Mouse (Mus musculus) NIH3T3 (cell line): ENCODE results near the gene Lrrtm1.
A peak's percentile ranks its signal among the peaks of the same experiment; 100 is the strongest.

Source experiments
- DNase-seq: peaks from one replicate; pipeline ENCODE4 v3.0.0-alpha.2; 2012; ENCODE audit warnings: low read depth

The Lrrtm1 gene

DNA sequence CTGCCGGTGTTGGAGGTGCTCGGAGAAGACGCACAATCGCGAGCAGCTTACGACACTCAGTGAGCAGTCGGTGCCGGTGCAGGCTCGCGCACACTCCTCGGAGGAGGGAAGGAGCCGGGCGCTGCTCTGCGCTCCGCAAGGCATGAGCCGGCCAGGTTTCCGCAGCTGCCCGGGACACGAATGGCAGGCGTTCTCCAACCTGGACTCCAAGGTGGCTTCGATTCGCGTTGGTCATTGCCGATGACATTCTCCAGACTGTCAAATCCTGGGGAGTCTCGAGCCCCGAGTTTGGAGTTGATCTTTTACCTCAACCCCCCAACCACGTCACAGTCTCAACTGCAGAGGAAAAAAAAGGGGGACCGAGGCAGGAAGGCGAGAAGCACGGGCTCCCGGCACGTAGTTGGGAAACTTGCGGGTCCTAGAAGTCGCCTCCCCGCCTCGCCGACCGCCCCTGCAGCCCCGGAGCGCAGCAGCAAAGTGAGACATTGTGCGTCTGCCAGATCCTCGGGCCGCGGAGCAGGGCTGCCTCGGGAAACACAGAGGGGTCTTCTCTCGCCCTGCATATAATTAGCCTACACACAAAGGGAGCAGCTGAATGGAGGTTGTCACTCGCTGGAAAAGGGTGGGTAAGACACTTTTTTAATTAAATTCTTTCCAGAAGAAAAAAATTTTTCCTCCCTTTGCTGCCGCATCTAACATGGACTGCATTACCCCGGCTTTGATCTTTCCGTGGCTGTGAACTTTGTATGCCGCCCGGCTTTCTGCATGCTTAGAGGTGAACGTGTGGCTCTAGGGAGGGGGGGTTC is at the start of gene Lrrtm1:
Lrrtm1 (plus strand) TSS at position 89 of the 806 bp plus-strand sequence.
- no peak for DNase-seq

DNA sequence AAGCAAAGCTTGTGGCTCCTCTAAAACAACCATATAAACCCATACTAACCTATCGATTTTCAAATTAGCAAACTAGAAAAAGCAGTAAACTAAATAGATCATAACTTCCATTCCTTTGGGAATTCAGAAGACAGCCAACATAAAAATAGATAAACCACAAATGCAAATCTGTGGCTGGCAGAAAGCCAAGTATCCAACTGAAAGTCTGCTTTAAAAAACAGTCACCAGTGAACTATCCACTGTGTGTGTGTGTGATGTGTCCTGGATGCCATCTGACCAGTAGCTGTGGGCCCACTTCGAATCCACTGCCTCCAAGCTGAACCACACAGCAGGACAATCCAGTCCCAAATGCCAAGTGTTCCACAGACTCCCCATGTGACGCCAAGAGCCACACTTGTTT is 45.8 kb upstream of the Lrrtm1 start:
- no peak for DNase-seq

DNA sequence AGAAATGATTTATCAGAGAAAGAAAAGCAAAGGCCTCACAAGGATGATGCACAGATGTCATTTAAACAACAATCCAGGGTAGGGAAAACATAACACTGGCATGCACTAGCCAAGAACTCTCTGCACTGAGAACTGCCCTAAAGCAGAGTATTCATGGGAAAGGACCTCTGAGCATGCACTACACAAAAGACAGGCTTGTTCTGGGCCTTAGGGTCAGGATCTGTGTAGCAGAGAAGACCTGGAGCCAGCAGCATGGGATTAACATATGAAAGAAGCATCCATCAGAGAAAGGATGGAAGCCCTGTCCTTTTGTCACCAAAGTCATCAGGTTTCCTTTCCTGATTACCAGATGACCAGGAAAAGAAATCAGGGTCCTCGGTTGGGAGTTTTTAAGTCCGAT is 43.1 kb upstream of the Lrrtm1 start:
- no peak for DNase-seq

DNA sequence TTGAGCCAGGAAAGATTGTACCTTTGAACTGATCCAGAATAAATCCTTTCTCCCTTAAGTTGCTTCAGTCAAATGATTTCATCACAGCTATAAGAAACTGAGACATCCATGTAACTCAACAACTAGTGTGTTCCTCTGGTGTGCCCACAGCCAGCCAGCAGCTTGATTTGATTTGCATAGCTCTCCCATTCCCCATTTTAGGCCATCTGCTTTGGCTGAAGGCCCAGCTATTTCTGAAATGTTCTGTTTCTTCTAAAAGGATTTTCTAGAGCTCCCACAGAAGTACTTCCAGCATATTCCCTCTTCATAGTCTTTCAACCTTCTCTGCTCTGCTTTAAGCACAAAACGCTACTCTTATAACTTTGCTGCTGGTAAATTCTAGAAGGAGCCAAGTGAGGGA is 33.3 kb upstream of the Lrrtm1 start:
- no peak for DNase-seq

DNA sequence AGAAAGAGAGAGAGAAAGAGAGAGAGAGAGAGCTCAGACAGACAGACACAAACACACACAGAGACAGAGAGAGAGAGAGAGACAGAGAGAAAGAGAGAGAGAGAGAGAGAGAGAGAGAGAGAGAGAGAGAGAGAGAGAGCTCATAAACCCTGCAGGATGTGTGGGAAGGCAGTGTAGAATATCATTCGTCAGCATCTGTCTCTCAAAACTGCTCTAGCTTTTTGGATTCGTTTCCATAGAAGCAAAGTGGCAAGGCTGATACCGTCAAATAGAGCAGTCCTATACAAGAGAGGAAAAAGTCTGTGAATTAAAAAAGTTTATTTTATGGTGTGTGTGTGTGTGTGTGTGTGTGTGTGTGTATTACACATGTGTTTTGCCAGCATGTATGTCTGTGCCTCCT is 32.6 kb upstream of the Lrrtm1 start:
- DNase-seq = no peak

DNA sequence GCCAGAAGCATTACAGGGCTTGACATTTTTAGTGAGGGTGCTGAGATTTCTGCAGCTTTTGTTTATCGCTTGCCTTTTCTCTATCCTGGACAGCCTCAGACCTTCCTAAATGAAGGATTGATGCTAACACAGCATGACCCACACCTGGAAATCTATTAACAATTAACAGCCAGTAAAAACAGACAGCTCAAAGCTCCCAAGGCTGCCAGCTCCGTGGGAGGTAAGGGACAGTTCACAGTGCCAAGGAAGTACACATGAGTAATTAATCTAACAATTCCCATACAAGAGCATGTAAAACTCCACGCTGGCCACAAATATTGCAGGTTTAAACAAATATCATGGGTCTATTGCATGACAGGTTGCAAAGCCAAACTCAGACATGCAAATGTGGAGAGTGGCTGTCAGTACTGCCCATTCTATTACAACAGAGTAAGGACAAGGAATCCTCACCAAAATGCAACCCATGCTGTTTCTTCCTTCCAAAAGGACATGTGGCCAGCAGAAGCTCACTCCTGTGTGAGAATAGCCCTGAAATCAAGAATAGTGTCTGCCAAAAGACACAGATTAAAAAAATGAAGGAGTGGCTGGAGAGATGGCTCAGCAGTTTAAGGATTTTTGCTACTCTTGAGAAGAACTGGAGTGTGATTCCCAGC is 28.6 kb upstream of the Lrrtm1 start:
- no peak for DNase-seq

DNA sequence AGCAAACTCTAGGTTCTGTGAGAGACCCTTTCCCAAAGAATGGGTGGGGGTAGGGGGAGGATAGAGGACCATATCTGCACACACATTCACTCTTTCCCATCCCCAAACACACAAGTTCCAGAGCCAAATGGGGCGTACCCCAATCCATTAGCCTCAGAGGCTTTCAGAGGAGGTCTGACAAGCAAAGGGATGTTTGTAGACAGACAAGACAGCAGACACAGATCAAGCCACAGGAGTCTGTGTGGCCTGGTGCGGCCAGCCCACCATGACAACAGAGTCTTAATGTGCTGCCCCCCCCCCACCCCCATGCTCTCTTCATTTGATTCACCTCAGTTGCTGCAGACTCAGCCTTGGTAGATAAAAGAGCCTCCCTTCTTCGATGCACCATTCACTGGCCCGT is 27.2 kb upstream of the Lrrtm1 start:
- DNase-seq = no peak

DNA sequence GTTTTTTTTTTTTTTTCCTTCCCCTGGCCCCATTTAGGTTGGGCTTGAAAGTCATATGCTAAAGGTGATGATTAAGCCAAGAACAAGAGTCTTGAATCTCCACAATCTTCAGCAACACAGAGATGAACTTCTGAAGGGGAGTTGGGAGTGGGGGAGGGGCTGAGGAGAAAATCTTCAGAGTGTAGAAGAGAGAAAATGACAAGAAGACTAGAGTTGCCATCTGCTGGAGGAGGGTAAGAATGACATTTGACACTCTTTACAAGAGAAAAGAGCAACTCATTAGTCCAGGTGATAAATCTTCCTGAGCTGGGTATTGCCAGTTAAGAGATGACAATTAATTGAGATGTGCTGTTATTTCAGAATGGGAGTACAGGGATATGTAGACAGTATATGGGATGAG is 23.6 kb upstream of the Lrrtm1 start:
- DNase-seq = peak; percentile 4

DNA sequence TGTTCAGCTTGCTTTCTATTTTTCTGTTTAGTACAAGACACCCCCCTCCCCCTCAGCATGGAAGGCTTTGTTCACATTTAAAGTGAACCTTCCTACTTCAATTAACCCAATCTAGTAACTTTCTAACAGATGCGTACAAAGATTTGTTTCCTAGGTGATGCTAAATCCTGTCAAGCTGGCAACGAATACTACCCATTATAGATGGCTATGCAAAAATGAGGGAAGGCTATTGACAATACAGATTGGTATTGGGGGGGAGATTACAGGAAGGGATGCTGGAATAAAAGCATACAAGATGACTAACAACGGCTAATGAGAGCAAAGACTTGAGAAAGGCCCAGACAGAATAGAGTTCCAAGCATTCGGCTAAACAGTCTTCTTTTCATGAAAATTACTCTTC is 21.7 kb upstream of the Lrrtm1 start:
- DNase-seq = no peak

DNA sequence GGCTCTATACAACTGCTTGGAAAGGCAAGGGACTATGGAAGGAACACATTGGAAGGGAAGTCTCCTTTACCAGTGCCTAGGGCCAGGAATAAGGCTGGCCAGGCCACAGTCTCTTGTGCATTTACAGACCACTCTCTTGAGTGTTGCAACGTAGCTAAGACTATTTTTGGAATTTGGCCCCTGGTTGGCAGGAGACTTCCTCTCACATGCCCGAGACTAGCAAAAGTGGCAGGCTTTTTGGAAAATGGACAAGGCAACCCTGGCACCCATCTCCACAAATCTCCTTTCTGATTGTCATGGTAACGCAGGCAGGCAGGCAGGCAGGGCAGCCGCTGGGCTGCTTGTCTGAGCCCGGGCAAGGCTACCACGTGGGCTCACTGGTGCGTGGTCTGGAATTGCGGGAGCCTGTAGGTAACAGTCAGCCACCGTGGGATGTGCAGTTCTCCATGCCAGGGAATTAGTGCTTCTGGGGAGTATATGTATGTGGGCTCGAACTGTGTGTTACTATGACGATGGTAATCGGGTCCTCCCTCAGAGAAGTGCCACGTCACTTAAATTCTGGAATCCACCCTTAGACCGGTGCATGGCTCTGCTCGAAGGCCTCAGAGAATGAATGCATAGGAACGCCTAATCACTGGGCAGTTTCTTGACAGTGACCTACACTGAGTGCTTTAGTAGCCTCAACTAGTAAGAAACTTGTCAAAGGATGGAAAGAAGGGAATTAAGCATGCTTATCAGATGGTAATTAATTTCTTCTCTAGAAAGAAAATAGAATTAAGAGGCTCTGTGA is 19.4 kb upstream of the Lrrtm1 start:
- DNase-seq = no peak

DNA sequence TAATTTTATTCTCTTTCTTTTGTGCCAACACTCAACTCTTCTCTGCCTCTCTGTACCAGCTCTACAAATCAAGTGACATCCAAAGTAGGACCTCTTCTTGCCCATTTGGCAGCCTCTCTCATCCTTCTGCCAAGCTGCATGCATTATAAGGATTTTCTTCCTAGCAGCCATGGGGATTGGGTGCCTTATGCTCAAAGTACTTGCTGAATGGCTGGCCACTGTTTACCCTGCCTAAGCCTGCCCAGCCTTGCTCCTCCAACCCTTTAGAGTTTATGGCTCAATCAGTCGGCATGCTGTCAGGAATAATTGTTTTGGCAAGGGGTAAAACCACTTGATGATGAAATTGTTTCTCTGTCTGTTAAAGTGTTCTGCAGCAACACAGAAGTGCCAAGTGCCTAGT is 2.1 kb upstream of the Lrrtm1 start:
- DNase-seq = no peak

DNA sequence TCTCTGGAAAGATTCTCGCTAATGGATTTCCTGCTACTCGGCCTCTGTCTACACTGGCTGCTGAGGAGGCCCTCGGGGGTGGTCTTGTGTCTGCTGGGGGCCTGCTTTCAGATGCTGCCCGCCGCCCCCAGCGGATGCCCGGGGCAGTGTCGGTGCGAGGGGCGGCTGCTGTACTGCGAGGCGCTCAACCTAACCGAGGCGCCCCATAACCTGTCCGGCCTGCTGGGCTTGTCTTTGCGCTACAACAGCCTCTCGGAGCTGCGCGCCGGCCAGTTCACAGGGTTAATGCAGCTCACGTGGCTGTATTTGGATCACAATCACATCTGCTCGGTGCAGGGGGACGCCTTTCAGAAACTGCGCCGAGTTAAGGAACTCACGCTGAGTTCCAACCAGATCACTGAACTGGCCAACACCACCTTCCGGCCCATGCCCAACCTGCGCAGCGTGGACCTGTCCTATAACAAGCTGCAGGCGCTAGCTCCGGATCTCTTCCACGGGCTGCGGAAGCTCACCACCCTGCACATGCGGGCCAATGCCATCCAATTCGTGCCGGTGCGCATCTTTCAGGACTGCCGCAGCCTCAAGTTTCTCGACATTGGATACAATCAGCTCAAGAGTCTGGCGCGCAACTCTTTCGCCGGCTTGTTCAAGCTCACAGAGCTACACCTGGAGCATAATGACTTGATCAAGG is 1.2 kb downstream of the Lrrtm1 start:
- DNase-seq = no peak

DNA sequence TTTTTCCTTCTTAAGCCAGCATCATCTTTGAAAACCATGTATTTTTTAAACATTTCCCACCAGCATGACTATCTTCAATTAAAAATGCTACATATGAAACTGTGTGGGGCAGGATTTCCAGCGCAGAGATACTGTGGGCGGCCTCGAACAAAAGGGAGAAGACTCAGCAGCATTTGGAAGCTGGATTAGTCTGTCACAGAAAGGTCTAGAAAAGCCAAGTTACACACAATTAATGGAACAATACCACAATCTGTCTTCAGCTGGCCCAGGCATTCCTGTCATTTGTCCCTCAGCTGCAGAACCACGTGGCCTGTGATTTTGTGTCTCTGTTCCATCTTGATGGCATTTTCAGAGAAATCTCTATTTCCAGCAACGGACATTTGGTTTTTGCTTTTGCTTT is 11.0 kb downstream of the Lrrtm1 start:
- no peak for DNase-seq

DNA sequence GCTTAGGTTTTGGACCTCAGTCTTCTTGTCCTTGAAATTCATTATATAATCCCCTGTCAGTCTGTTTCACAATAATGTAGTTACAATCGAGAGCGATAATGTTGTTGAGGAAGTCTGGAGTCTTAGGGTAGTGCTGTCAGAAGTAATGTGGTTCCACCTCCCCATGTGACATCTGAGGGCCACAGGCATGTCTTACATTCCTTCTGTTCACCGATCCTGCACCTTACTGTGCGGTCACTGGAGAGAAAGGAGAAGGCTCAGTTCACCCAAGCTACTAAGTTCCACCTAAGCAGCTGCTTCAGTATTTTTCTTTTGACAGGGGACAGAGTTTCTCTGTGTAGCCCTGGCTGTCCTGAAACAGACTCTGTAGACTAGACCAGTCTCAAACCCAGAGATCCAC is 13.9 kb downstream of the Lrrtm1 start:
- DNase-seq = no peak

DNA sequence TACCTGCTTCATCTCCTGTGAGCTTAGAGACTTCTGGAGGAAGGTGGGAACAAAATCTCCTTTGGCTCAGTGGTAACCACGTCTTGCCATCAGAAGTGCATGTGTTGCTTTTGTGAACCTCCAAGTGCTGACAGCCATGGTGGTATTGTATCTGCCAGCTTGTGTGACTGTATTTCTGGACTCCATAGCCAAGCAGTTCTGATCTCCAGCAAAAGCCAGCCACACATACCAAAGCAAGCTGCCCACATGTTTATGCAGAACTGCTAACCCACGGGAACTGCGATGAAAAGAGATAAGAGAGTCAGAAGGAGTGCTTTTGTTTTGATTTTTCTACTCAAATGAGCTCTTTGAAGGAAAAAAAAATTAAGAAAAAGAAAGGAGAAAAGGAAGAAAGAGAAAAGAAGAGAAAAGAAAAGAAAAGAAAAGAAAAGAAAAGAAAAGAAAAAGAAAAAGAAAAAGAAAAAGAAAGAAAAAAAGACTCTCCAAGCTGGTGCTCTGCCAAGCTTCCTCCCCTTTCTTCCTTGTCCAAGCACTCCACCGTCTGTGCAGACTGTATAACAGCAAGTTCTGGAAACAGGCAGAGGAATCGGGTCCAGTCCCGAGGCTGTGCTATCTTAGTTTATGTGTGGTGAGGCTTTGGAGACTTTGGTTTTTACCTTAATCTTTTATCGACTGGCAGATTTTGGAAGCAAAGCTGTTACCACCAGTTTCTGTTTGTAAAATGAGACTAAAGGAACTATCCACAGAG is 15.0 kb downstream of the Lrrtm1 start:
- peak; percentile 44 for DNase-seq

DNA sequence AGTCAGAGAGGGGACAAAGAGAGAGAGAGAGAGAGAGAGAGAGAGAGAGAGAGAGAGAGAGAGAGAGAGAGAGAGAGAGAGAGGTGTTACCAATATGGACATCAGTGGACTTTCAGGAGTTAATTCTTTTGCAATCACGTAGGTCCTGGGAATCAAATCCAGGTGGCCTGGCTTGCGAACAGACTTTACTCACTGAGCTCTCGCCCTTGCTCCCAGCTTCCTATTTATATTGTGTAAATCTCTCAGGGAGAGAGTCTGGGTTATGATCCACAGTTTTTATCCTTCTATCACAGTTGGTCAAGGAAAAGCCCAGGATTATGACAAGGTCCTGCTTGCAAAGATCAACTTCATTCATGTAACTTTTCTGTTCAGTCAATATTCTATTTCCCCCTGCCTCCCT is 22.7 kb downstream of the Lrrtm1 start:
- no peak for DNase-seq

DNA sequence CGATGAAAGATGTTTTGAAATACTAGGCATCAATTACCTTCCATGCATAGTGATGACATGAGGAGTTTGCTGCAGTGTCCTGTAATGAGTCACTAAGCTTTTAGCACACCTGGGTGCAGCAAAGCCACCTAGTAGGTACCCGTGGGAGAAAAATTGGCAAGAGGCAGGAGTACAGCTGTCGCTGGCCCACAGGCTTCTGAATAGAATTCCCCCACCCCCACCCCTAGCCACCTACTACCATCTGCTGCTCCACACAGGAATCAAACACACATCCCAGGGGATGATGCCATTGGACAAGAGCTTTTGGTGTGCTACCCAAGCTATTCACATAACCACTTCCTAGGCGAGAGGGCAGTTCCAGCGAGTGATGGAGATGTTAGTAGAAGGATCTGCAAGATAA is 36.3 kb downstream of the Lrrtm1 start:
- DNase-seq = no peak

DNA sequence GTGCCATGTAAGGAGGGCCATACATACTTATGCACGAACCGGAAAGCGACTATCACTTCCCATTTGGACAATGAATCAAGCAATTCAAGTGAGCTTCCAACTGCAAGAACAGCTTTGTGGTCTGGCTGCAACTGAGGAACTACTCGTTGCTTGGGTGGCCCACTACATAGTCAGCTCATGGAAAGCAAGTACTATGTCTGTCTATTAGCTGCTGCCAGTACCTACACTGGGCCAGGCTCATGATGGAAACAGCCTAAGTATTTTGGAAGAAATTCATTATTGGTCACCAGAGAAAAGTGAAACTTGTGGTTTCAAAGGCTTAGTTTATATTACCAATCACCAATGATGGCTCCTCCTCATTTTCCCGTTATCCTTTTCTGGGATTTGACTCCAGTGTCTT is 43.8 kb downstream of the Lrrtm1 start:
- no peak for DNase-seq

DNA sequence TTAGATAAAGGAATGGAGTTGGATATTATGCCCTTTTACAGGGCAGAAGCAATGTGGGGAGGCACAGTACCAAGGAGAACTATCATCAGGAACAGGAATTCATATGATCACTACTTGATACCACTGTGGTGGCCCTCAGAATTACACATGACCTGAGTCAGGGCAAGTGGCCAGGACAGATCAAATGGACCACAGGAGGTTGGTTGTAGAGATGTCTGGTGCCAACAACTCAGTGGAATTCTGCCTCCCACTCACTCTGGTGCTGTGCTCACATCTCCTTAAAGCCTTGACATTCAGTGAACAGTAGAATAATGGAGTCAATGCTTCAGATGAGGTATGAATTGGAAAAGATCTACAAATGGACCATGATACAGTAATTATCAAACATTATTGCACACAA is 45.9 kb downstream of the Lrrtm1 start:
- DNase-seq = no peak

DNA sequence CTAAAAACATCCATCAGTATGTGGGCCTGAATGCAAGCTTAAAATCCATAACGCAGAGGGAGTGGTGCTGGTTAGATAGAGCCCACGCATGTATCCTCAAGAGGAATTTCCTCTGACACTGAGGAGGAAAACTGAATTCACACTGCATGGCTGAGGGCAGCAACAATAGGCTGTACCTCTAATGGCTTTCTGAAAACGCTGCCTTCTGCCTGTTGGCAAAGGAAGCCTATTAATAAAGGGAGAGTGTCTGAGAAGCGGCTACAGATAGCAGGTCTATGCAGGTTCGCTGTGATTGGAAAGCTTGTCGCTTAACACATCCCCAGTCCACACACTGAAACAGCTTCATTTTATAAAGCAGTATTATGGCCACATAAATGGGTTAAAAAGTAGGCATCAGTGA is 48.9 kb downstream of the Lrrtm1 start:
- no peak for DNase-seq

DNA sequence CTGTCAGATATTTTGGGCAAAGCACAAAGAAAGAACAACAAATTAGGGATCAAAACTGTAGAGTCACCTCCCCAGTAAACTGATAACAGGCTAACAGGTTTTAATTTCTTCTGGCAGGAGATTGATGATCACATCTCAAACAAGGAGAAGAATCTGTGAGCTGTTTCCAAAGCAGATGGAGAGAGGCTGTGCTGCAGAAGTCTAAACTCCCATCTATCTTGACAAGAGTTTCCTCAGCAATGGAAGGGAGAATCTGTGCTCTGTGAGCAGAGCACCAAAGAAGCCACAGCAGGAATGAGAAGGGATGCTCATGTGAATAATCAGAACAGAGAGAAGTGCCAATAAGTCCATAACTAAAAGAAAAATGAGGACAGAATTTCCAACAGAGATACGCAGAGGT is 58.8 kb downstream of the Lrrtm1 start:
- no peak for DNase-seq

DNA sequence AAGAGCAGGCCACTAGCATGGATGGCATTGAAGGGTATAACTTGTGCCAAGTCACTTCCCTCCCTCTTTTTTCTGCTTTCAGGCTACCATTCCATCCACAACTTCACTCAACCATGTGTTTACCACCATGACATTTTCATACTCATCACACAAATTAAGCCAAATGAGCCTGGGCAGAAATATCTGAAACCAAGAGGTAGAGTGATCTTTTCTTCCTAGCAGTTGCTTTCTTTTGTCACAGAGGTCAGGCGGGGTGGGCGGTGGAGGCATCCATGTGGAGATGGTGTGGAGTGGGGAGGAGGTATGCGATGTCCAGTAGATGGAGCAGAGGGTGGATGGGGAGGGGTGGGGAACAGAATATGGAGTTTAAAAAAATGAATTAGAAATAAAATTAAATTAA is 64.3 kb downstream of the Lrrtm1 start:
- DNase-seq = no peak
